Mouse (Mus musculus): Measurements from ENCODE around the gene Plekhf1. TPM values are rescaled to one million over a fixed set of nuclear protein-coding genes. Genes with fewer than 3 reads are reported as not detected.

Plekhf1 gene
- polyA plus RNA-seq, 1 experiment, result 0.41 TPM

DNA sequence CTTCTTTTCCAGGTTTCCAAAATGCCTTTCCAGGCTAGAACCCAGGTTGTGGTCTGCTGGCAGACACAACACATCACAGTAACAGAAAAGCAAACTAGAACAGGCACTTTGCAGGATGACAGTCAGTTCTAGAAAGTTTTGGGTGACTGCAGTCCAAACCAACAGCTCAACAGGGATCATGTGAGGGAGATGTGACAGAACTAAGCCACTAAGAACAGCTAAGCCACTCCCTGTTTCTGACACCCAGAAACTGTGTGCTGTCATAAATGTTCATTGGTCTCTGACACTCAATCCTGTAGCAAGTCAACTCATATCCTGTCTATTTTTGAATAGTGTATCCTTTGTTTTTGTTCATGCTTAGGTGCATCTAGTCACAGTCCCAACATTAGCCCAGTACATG, 9.3 kb upstream of the Plekhf1 start:
- TF ChIP-seq CTCF (IDR thresholded peaks at IDR 0.05; ENCODE audit: borderline replicate concordance, extremely low read depth, insufficient read depth, insufficient read length) (no peak), POLR2A (IDR thresholded peaks at IDR 0.05; ENCODE audit: borderline replicate concordance, extremely low read depth, insufficient read depth, insufficient read length, poor library complexity, severe bottlenecking) (no peak)
- no peak for DNase-seq (ENCODE audit: low read depth)

DNA sequence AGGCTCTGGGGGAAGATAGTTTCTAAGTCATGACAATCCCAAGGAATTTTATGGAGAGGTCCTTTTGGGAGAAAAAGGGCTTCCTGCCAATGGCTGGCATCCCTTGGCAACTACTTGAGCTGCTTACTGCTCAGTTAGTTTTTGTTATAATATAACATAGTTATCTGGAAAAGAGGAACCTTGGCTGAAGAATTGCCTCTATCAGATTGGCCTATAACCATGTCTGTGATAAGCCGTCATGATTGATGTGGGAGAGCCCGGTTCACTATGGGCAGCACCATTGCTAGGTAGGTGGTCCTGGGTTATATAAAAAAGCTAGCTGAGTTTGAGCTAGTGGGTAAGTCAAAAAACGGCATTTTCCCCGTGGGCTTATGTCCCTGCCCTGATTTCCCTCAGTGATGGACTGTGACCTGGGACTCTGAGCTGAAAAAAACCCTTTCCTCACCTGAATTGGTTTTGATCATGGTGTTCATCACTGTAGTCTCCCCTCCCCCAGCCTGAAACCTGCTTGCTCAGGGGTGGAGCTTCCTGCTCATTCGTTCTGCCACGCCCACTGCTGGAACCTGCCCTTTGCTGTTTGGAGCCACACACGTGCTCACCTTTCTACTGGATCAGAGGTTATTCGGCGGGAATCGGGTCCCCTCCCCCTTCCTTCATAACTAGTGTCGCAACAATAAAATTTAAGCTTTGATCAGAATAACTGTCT, 8.7 kb upstream of the Plekhf1 start:
- TF ChIP-seq CTCF (IDR thresholded peaks at IDR 0.05; ENCODE audit: borderline replicate concordance, extremely low read depth, insufficient read depth, insufficient read length) (no peak), POLR2A (IDR thresholded peaks at IDR 0.05; ENCODE audit: borderline replicate concordance, extremely low read depth, insufficient read depth, insufficient read length, poor library complexity, severe bottlenecking) (no peak)
- no peak for DNase-seq (ENCODE audit: low read depth)

DNA sequence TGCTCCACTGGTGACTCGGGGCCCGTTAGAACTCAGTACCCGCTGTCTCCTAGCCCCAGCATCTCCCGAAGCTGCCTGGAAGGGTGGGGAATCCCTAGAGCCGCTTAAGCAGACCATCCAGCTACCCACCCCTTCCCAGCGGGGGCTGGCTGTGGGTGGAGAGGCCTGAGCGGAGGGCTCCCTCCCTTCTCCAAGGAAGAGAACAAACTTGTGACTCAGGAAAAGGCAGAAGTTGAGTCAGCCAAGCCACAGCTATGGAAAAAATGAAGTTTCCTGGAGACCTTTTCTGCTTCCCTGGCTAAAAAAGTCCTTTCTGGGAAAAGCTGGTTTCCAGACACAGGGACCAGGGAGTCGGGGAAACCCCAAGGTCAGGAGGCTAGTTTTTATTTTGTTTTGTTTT, 2.5 kb upstream of the Plekhf1 start:
- no peak for TF ChIP-seq POLR2A (IDR thresholded peaks at IDR 0.05; ENCODE audit: borderline replicate concordance, extremely low read depth, insufficient read depth, insufficient read length, poor library complexity, severe bottlenecking)
- no peak for TF ChIP-seq CTCF (IDR thresholded peaks at IDR 0.05; ENCODE audit: borderline replicate concordance, extremely low read depth, insufficient read depth, insufficient read length)
- DNase-seq (ENCODE audit: low read depth), result no peak

DNA sequence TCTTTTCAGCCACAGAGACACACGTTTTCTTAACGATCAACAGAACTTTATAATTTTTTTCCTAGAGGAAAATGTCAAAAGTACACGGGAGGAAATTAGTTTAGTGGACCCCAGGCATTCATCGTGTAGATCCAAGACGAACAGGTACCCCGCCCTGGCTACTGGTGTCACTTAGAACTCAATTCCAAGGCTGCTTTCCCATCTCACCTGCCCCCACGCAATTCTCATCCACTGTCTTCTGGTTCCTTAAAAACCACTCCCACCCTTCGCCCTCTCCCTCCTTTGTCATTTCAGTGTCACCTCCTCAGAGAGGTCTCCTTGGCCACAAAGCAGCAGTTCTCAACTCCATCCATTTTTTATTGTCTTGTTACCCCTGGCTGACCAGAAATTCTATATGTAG, 513 bp upstream of the Plekhf1 start:
- TF ChIP-seq POLR2A (IDR thresholded peaks at IDR 0.05; ENCODE audit: borderline replicate concordance, extremely low read depth, insufficient read depth, insufficient read length, poor library complexity, severe bottlenecking), result no peak
- TF ChIP-seq CTCF (IDR thresholded peaks at IDR 0.05; ENCODE audit: borderline replicate concordance, extremely low read depth, insufficient read depth, insufficient read length), result no peak
- no peak for DNase-seq (ENCODE audit: low read depth)

DNA sequence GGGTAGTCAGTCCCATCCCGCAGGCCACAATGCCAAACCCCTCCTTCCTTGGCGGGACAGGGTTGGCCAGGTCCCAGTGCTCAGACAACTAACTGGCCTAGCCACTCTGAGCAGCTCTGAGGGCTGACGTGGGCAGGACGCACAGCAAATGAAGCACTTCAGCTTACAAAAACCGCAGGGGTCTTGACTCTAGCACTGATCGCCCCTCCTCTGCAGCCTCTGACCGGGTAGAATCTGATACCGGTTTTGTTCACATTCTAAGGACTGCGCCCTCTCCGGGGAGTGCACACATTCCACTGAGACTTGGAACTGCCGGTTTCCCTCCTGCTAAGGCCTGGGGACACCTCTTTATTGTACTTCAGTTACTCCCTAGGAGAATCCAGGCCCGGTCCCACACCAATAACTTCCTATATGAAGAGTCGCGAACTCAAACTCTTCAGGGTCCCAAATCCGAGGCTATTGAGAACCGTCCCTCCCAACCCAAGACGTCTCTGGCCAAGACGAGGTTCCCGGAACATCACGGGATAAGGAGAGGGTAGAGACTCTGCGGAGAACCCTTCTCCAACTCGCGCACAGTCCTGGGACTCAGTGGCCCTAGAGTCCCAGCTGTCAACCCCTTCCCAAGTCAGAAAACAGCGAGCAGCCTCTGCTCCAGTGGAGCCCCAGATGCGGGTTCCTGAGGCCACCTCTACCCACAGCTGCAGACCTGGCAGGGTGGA, 476 bp downstream of the Plekhf1 start:
- DNase-seq (ENCODE audit: low read depth), result peak; percentile 65
- TF ChIP-seq CTCF (IDR thresholded peaks at IDR 0.05; ENCODE audit: borderline replicate concordance, extremely low read depth, insufficient read depth, insufficient read length) (no peak), POLR2A (IDR thresholded peaks at IDR 0.05; ENCODE audit: borderline replicate concordance, extremely low read depth, insufficient read depth, insufficient read length, poor library complexity, severe bottlenecking) (no peak)

DNA sequence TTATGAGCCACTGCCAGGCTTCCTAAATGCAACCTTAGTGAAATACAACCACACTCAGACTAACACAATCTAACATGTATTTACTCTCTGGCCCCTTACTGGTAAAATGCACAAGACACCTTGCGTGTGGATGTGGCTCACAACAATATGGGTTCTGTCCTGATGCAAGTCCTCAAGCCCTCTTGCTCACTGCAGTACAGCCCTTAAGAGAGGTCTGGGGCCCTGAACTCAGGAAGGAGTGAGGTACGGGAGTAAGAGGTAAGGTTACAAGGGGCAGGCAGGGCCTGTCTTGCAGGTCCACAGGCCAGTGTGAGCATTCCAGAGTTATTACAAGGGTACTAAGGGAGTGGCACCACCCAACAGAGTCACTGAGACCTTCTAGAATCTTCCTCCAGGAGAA, 1.6 kb downstream of the Plekhf1 start:
- TF ChIP-seq CTCF (IDR thresholded peaks at IDR 0.05; ENCODE audit: borderline replicate concordance, extremely low read depth, insufficient read depth, insufficient read length) (no peak), POLR2A (IDR thresholded peaks at IDR 0.05; ENCODE audit: borderline replicate concordance, extremely low read depth, insufficient read depth, insufficient read length, poor library complexity, severe bottlenecking) (no peak)
- DNase-seq (ENCODE audit: low read depth), result no peak

DNA sequence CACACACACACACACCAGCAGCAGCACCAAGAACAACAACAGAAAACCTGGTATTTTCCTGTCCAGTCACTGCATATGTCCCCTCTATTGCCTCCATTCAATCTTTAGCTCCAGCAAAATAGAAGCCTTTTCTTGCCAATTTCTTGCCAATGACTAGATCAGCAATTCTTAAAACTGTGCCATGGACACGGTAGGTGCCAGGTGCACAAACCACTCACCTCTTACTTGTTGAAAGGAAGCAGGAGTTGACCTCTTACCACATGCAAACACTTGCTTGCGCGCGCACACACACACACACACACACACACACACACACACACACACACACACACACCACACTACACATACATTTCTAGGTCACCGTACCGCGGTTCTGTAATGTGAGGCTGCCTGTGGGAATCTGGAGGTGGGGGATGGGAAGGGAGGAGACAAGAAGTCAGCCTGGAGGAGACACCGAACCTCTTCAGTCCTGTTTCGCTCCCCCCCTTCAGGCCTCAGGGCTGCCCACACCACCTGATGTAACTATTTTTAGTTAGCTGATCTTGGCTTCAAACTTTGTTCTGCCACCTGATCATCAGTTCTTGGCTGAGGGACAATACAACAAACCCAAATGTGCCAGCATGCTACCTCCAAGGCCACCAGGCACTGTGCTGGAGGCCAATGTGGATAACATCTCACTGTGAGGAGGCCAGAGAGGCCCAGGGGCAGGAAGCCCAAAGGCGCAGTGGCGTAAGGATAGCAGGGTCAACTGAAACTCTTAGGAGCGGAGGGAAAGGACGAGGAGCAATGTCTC, 3.0 kb downstream of the Plekhf1 start:
- DNase-seq (ENCODE audit: low read depth), result no peak
- TF ChIP-seq POLR2A (IDR thresholded peaks at IDR 0.05; ENCODE audit: borderline replicate concordance, extremely low read depth, insufficient read depth, insufficient read length, poor library complexity, severe bottlenecking) (no peak), CTCF (IDR thresholded peaks at IDR 0.05; ENCODE audit: borderline replicate concordance, extremely low read depth, insufficient read depth, insufficient read length) (no peak)

DNA sequence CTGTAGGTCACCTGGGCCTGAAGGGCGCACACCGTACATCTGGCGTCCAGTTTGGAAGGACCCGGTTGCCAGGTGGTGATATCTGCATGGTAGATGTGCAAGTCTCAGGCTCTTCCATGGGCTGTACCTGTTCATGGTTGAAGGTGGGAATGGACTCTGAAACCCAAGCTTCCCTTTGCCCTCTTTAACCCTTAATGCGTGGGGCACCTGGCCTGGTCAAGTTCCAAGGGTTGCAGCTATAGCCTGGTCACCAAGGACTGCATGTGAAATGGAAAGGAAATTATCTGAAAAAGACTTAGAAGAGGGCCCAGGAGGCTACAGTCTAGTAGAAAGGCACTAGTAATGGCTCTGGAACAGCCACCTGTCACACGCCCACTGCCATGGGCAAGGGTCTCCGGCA, 7.0 kb downstream of the Plekhf1 start:
- TF ChIP-seq CTCF (IDR thresholded peaks at IDR 0.05; ENCODE audit: borderline replicate concordance, extremely low read depth, insufficient read depth, insufficient read length) (no peak), POLR2A (IDR thresholded peaks at IDR 0.05; ENCODE audit: borderline replicate concordance, extremely low read depth, insufficient read depth, insufficient read length, poor library complexity, severe bottlenecking) (no peak)
- no peak for DNase-seq (ENCODE audit: low read depth)

DNA sequence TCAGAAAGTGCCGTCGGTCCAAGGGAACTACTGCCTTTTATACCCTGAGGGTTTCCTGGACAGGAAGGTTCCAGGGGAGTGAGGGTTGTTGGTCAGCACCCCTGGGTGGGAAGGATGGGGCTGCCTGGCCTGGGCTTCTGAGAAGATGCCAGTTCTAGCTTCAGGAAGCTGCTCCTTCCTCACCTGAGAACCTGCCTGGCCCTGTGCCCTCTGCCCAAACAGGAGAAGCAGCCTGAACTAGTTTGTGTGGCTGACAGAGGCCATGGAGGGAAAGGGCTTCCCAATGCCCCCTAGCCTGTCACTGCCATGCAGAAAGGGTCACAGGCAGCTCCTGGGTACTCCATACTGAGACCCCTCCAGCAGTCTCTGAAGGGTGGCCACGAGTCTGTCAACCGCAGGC, 8.3 kb downstream of the Plekhf1 start:
- DNase-seq (ENCODE audit: low read depth), result no peak

DNA sequence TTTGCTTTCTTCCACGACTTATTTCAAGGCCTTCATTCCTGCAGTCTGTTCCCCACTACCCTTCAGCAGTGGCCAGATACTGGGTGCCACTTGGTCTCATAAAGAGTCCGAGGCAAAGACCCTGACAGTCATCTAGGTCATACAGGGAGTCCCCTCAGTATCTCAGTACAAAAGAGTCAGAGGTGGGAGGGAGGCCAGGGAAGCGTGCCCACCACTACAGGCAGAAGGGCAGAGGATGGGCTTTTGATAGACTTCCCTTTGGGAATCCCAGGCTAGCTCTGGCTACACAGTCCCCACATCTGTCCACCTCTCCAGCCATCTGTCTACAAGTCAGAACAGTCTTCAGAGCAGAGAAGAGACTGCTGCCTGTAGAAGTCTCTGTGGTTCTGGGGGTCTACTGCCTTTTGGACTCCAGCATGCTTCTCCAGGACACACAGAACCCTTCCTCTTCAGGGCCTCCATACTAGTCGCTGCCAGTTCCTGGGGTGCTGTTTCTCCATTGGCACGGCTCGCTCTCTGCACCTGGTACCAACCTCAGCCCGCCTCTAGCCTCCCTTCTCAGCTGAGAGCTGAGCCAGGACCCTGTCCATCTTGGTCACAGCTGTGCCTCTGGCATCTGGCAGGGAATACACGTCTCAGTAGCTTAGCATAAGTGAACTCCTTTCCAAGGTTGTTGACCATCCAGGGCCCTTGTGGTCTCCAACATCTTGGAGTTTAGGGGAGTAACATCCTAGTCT, 9.0 kb downstream of the Plekhf1 start:
- no peak for TF ChIP-seq CTCF (IDR thresholded peaks at IDR 0.05; ENCODE audit: borderline replicate concordance, extremely low read depth, insufficient read depth, insufficient read length)
- TF ChIP-seq POLR2A (IDR thresholded peaks at IDR 0.05; ENCODE audit: borderline replicate concordance, extremely low read depth, insufficient read depth, insufficient read length, poor library complexity, severe bottlenecking), result no peak
- no peak for DNase-seq (ENCODE audit: low read depth)

More for the DNA sequence above, 8.3 kb downstream of the Plekhf1 start:
- TF ChIP-seq CTCF (IDR thresholded peaks at IDR 0.05; ENCODE audit: borderline replicate concordance, extremely low read depth, insufficient read depth, insufficient read length) (no peak), POLR2A (IDR thresholded peaks at IDR 0.05; ENCODE audit: borderline replicate concordance, extremely low read depth, insufficient read depth, insufficient read length, poor library complexity, severe bottlenecking) (no peak)

All from brain, embryonic 14.5 days (tissue).